Mouse (Mus musculus) E14TG2a.4 (cell line): ENCODE measurements at regions not wholly inside any gene's neighbourhood (a gene's known extent, or its start where the extent isn't known, plus 50 kb on each side); places are given as distances from the start of the nearest gene placed in this dataset.
A peak's percentile ranks its signal among the peaks of the same experiment; 100 is the strongest.
"Not testable (repeated sequence)": the region's sequence is repeated elsewhere in the genome, so short reads cannot be mapped to it uniquely, and the experiment has no call there.

Experiments used
- H3K27me3 ChIP-seq: 2 replicates; pipeline ENCODE4 v1.6.1; 2014; ENCODE audit warnings: low read length, control low read depth; ENCODE audit not compliant: insufficient read depth
- H3K36me3 ChIP-seq: 2 replicates; pipeline ENCODE4 v1.6.1; 2014; ENCODE audit warnings: low read length, control low read depth; ENCODE audit not compliant: insufficient read depth
- H3K4me1 ChIP-seq: replicated peaks from 2 replicates; pipeline ENCODE4 v1.6.1; 2014; ENCODE audit warnings: low read depth, low read length, control low read depth
- H3K4me3 ChIP-seq: replicated peaks from 2 replicates; pipeline ENCODE4 v1.5.1; 2014; ENCODE audit warnings: mild to moderate bottlenecking, low read length
- H3K9me3 ChIP-seq: 2 replicates; pipeline ENCODE4 v1.6.1; 2014; ENCODE audit warnings: low read length, control low read depth
- CTCF ChIP-seq: conservative IDR thresholded peaks from 2 replicates; pipeline ENCODE4 v1.5.1; 2014; ENCODE audit warnings: low read length
- NANOG ChIP-seq: IDR thresholded peaks from 2 replicates; pipeline ENCODE4 v1.6.1; 2014; ENCODE audit warnings: borderline replicate concordance, low read length, mixed read lengths
- POU5F1 ChIP-seq: IDR thresholded peaks from 2 replicates; pipeline ENCODE4 v1.6.1; 2014; ENCODE audit warnings: low read length, borderline replicate concordance

DNA sequence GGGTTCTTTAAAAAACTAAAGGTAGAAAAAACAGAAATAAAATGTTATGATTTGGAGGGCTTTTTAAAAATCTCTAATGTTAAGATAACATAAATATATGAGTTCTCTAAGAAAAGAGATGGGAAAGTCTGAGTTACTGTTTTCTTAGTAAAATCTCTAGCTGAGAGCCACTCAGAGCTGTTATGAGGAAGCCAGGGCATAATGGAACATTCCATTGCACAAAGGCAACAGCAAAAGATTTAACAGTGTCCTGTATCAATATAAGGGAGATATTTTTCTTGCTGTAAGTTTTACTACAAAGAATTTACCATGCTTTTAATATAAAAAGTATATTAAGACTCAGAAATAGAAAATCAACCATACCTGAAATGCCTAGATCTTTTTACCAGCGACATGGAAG, 82.9 kb upstream of the Rfc3 start:
- H3K9me3 ChIP-seq: peaks cover 52% of the 10 kb centered on the region
- H3K27me3 ChIP-seq: no peaks in the 10 kb centered on the region
- TF ChIP-seq POU5F1: no peak
- TF ChIP-seq CTCF: no peak
- no peak for TF ChIP-seq NANOG
- no peaks in the 10 kb centered on the region for H3K36me3 ChIP-seq
- no peaks in the 10 kb centered on the region for H3K4me1 ChIP-seq
- no peak overlapping the region for H3K4me3 ChIP-seq

DNA sequence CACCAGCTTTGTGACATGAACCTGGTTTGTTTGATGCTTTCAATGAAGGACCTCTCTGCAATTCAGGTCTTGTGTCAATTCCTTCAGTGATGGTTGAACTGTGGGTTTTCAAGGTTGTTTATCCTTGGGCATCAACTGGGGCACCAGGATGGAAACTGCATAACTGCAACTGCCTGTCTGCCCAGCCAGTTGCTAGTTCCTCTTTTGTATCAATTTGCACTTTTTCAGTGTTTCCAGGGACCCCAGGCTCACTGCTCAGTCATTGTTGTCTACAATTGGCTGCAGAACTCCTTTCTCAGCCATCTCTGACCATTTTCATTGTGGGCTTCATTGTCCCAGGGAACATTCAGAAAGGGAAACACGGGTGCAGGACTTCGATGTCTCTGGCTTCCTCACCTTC, 74.6 kb upstream of the Rfc3 start:
- H3K36me3 ChIP-seq: no peaks in the 10 kb centered on the region
- H3K4me1 ChIP-seq: no peaks in the 10 kb centered on the region
- TF ChIP-seq CTCF: no peak
- no peak for TF ChIP-seq NANOG
- no peak for TF ChIP-seq POU5F1
- no peak overlapping the region for H3K4me3 ChIP-seq
- H3K27me3 ChIP-seq: no peaks in the 10 kb centered on the region
- peaks cover 84% of the 10 kb centered on the region for H3K9me3 ChIP-seq

DNA sequence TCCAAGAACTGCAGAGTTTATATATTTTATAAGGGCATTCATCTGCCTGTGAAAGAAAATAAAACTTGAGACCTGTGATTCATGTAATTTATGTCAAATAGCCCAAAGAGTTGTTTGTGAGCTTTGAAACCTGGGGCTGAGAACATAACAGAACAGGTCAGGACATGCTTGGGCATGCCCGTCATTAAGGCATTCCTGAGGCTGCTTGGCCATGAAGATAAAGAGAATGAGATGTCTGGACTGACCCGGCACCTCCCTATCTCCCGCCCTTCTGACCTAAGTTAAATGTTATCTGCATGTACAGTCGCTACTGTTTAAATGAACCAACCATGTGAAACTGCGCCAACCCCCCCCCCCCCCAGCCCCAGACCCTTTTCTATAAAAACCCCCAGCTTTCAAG, 73.4 kb upstream of the Rfc3 start:
- H3K27me3 ChIP-seq, H3K4me3 ChIP-seq, H3K4me1 ChIP-seq, H3K36me3 ChIP-seq: not testable (repeated sequence)
- H3K9me3 ChIP-seq: peaks cover 72% of the 10 kb centered on the region

DNA sequence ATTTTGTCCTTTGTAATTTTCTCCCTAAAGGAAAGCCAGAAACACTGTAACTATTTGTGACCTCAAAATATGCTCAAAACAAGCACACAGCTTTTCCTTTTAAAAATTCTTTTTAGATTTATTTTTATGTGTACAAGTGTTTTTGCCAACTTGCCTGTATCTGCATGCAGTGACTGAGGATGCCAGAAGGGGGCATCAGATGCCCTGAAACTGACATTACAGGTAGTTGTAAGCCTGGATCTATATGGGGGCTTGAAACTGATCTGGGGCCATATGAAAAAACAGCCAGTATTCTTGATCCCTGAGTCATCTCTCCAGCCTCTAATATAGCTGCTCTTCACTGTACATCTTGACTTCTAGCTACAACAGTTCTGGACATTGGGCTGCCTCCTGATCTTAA, 71.4 kb upstream of the Rfc3 start:
- Histone ChIP-seq H3K4me1 (no peaks in the 10 kb centered on the region), H3K4me3 (no peak overlapping the region), H3K36me3 (no peaks in the 10 kb centered on the region), H3K27me3 (no peaks in the 10 kb centered on the region), H3K9me3 (peaks cover 53% of the 10 kb centered on the region)
- TF ChIP-seq POU5F1 (no peak), CTCF (peak; percentile 34), NANOG (no peak)

DNA sequence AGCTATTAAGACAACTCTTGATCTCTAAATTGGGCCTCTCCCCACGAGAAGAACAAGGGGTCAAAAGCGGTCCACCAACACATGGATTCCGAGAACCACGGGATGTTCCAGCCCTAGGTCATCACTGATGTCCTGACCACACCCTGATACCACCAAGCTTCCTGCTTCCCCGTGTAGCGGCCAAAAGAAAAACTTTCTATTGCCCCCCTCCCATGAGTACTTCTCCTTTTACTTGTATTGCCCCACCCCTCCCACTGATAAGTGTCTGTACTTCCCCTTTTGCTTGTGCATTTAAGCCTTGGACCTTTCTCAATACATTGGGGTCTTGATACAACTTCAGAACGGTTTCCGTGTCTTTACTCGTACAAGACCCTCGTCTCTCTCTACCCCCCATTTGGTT, 68.7 kb upstream of the Rfc3 start:
- not testable (repeated sequence) for H3K4me1 ChIP-seq, H3K27me3 ChIP-seq, H3K36me3 ChIP-seq, H3K4me3 ChIP-seq
- H3K9me3 ChIP-seq: peaks cover 26% of the 10 kb centered on the region

DNA sequence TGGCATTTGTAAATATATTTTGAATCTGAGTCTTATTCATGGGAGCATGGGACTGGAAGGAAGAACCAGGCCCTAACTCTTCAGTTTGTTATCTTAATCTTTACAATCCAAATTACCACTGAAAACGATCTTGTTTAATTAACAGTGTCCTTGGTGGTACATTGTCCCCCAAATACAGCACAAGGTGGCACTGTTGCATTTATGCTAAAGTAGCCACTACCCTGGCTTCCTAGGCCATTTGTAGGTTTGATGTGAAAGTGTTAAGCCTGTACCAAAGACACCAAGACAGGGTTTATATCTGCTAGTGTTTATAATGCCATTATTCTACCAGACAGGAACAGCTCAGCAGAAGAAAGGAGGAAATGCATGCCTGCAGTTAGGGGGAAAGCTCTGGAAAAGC, 66.9 kb upstream of the Rfc3 start:
- TF ChIP-seq POU5F1 (no peak), NANOG (no peak), CTCF (no peak)
- H3K36me3 ChIP-seq: no peaks in the 10 kb centered on the region
- no peaks in the 10 kb centered on the region for H3K4me1 ChIP-seq

DNA sequence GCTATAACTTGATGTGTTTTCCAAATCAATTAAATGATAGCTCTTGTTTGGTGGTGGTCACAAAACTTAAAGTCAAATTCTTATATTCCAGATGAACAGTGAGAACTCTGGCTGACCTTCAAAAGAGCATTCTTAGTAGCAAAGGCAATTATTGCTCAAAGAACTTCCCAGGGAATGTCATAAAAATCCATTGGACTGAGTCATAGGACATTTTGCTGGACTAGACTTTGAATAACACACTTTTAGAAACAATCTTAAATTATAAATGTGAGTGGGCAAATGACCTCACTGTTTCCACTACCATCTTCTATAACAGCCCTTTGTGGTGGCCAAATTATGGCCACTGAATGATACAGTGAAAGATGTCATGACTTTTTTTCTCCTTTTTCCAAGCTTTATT, 54.2 kb upstream of the Rfc3 start:
- Histone ChIP-seq H3K4me1 (no peaks in the 10 kb centered on the region), H3K27me3 (no peaks in the 10 kb centered on the region), H3K4me3 (no peak overlapping the region), H3K9me3 (no peaks in the 10 kb centered on the region), H3K36me3 (no peaks in the 10 kb centered on the region)
- TF ChIP-seq CTCF (no peak), POU5F1 (no peak), NANOG (no peak)

More for the DNA sequence above, 66.9 kb upstream of the Rfc3 start:
- Histone ChIP-seq H3K4me3 (no peak overlapping the region), H3K27me3 (no peaks in the 10 kb centered on the region), H3K9me3 (peaks cover 8% of the 10 kb centered on the region)

DNA sequence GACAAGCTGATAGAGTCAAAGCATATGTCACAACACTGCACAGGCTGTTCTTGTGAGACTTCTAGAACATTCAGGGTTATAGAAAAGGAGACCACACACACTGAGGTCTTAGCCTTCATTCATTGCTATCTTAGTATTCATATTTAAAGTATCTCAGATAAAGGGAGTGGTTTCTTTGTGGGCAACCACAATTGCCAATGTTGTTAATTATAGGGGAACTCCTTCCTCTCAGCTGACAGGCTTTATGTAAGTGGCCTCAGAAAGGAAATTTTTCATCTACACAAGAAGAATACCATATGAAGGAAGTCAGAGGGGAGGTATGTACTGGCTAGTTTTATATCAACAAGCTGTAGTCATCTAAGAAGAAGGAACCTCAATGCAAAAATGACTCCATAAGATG, 53.0 kb upstream of the Rfc3 start:
- Histone ChIP-seq H3K4me1 (no peaks in the 10 kb centered on the region), H3K4me3 (no peak overlapping the region), H3K27me3 (no peaks in the 10 kb centered on the region), H3K36me3 (no peaks in the 10 kb centered on the region), H3K9me3 (no peaks in the 10 kb centered on the region)
- TF ChIP-seq CTCF (no peak), NANOG (no peak)
